23 mouse cellular contexts compared by ENCODE assay signal in genomic region chr4:13437622-13438021, GRCm38 (mm10).
"Had no signal": no experiment of that assay in that cellular context is flagged by ENCODE, and none has a peak within 500 bp of the region (broad histone marks: within the 10 kb centered on the region; RNA-seq: fewer than 3 reads in every experiment).

No protein-coding gene starts in this region.

- H3K4me2 ChIP-seq: limb, embryonic 13.5 days; liver, embryonic 12.5 days; liver, embryonic 15.5 days; lung, embryonic 15.5 days; midbrain, embryonic 11.5 days; neural tube, embryonic 12.5 days; neural tube, embryonic 15.5 days had no signal

- ATAC-seq: liver, embryonic 12.5 days had no signal

- H3K27me3 ChIP-seq: limb, embryonic 13.5 days; liver, embryonic 12.5 days; liver, embryonic 15.5 days; lung, embryonic 15.5 days; neural tube, embryonic 12.5 days; neural tube, embryonic 15.5 days had no signal

- H3K36me3 ChIP-seq: limb, embryonic 10.5 days; limb, embryonic 13.5 days; liver, embryonic 12.5 days; liver, embryonic 15.5 days; lung, embryonic 15.5 days; neural tube, embryonic 12.5 days; neural tube, embryonic 15.5 days had no signal

- H3K9me3 ChIP-seq: limb, embryonic 10.5 days; limb, embryonic 13.5 days; liver, embryonic 12.5 days; liver, embryonic 15.5 days; lung, embryonic 15.5 days; neural tube, embryonic 12.5 days; neural tube, embryonic 15.5 days had no signal

- H3K27ac ChIP-seq: limb, embryonic 10.5 days; limb, embryonic 13.5 days; liver, embryonic 12.5 days; liver, embryonic 15.5 days; lung, embryonic 15.5 days; neural tube, embryonic 12.5 days; neural tube, embryonic 15.5 days; stomach, postnatal 0 days had no signal

- H3K9ac ChIP-seq: limb, embryonic 13.5 days; liver, embryonic 12.5 days; liver, embryonic 15.5 days; lung, embryonic 15.5 days; neural tube, embryonic 12.5 days; neural tube, embryonic 15.5 days had no signal

- H3K4me3 ChIP-seq: limb, embryonic 10.5 days; limb, embryonic 13.5 days; liver, embryonic 12.5 days; liver, embryonic 15.5 days; lung, embryonic 15.5 days; neural tube, embryonic 12.5 days; neural tube, embryonic 15.5 days had no signal

- H3K4me1 ChIP-seq: limb, embryonic 10.5 days; limb, embryonic 13.5 days; liver, embryonic 12.5 days; liver, embryonic 15.5 days; lung, embryonic 15.5 days; neural tube, embryonic 12.5 days; neural tube, embryonic 15.5 days had no signal

- DNase-seq: kidney, postnatal 14 days; kidney, postnatal 4 days; layer of hippocampus, adult 9-11 months; liver; lung, adult 18-20 months; lung, postnatal 10 days; lung, postnatal 4 days; midbrain, embryonic 14.5 days; right cerebral cortex, adult 18-20 months; right cerebral cortex, postnatal 14 days; right cerebral cortex, postnatal 4 days; thymus, adult 2 months; thymus, postnatal 14 days; thymus, postnatal 4 days had no signal
